22 mouse cellular contexts compared by ENCODE assay signal in genomic region chr13:98894900-98895299, GRCm38 (mm10).
"Had no signal": no experiment of that assay in that cellular context is flagged by ENCODE, and none has a peak within 500 bp of the region (broad histone marks: within the 10 kb centered on the region; RNA-seq: fewer than 3 reads in every experiment).

No protein-coding gene starts in this region.

- H3K27me3 ChIP-seq: limb, embryonic 12.5 days; limb, embryonic 15.5 days; midbrain, embryonic 12.5 days; neural tube, embryonic 13.5 days; stomach, embryonic 15.5 days had no signal

- ATAC-seq: intestine, postnatal 0 days; liver, postnatal 0 days; lung, postnatal 0 days had no signal

- H3K4me3 ChIP-seq: left cerebral cortex, adult 2 months; limb, embryonic 12.5 days; limb, embryonic 15.5 days; midbrain, embryonic 12.5 days; myocyte; neural tube, embryonic 13.5 days; stomach, embryonic 15.5 days had no signal

- DNase-seq: kidney, adult 2 months; kidney, postnatal 25 days; layer of hippocampus, postnatal 36 days; liver, postnatal 0 days; lung, embryonic 14.5 days; retina, postnatal 1 day; right cerebral cortex, postnatal 25 days; spleen, adult 18-20 months; thymus, postnatal 25 days had no signal

- H3K27ac ChIP-seq: kidney, postnatal 0 days; left cerebral cortex, adult 2 months; limb, embryonic 12.5 days; limb, embryonic 15.5 days; liver, embryonic 14.5 days; macrophage; midbrain, embryonic 12.5 days; neural tube, embryonic 13.5 days; stomach, embryonic 15.5 days had no signal

- H3K9me3 ChIP-seq: limb, embryonic 12.5 days; limb, embryonic 15.5 days; midbrain, embryonic 12.5 days; neural tube, embryonic 13.5 days; stomach, embryonic 15.5 days had no signal

- H3K4me2 ChIP-seq: limb, embryonic 12.5 days; limb, embryonic 15.5 days; liver, embryonic 11.5 days; lung, embryonic 14.5 days; midbrain, embryonic 12.5 days; neural tube, embryonic 13.5 days; stomach, embryonic 15.5 days had no signal

- H3K9ac ChIP-seq: limb, embryonic 12.5 days; limb, embryonic 15.5 days; liver, embryonic 14.5 days; liver, postnatal 0 days; lung, embryonic 14.5 days; midbrain, embryonic 12.5 days; neural tube, embryonic 13.5 days; stomach, embryonic 15.5 days had no signal

- H3K36me3 ChIP-seq: limb, embryonic 15.5 days; midbrain, embryonic 12.5 days; neural tube, embryonic 13.5 days; stomach, embryonic 15.5 days had no signal
